Mouse (Mus musculus) kidney, adult 9 months (tissue): ENCODE measurements around the gene Blm.

Experiments used
- DNase-seq: peaks from one replicate; pipeline ENCODE4 v3.0.0; 2022

Blm gene

DNA sequence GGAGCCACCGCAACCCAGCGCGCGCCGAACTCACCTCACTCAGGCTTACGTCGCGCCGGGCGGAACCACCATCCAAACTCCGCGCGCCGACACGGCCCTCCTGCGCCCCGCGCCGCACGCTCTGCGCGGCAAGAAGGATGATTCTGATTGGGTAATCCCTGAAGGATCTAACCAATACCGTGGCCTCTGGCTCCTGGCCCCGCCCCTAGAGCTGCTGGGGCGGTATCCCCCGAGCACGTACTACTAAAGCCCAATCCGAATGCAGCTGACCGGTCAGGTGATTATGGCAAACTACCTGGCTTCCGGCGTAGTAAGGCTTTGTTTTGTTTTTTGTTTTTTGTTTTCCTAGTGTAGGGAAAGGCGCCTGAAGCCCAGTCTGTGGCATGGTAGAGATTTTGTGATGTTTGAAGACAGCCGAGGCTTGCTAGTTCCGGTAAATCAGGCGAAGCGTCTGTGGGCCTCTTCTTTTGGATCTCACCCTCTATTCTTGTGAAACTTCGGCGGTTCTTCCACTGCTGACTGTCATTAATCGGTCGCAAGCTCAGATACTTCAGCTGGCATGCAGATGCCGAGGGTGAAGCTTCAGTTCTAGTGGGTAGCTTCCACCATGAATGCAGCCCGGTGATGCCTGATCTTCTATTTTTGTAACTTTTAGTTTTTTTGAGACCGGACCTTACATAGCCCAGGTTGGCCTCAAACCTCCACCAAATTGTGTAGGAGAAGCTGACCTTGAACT is at the start of gene Blm:
Gene Blm (minus strand): TSS at position 111 of the 736 bp plus-strand sequence.
- DNase-seq, result peak; percentile 98

DNA sequence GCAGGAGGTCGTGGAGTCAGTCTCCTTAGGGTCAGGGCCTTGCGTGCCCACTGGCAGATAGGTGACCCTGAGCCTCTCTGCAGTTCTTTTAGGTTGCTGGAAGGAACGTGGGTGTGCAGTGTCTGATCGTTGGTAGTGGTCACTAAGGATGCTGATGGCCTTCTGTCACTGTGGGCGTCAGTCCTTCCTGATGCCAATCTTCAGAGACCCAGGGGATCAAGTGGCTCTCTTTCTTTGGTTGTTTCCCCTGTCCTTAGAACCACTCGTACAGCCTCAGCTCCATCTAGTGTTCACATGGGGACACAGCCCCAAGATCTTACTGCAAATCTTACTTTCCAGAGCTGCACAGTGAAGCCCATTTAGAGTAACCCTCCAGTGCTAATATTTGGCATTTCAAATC is 49.1 kb upstream of the Blm start:
- peak; percentile 71 for DNase-seq

DNA sequence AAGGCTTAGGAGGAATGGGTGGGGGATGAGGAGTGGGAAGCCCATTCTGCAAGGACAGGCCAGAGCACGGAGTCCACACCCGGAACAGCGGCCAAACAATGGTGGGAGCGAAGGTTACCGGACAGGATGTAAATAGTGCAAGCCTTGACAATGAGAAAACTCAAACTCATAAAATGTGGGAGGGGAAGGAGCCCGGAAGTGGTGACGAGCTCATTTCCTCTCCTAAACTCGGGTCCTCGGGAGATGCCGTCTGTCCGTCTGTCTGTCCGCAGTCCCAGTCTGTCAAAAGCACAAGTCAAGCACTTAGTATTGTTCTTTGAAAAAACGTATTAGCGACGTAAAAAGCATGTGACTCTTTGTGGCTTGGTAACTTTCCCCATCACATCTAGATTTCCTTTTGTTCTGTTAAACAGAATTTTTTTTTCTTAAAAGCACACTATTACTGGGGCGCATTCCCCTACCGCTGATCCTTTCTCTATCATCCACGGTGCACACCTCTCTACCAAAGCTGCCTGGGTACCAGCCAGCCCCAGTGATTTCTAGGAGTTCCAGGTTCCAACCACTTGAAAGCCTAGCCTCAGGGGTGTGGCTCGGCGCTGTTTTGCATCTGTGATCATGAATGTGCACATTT is 48.0 kb upstream of the Blm start:
- DNase-seq, result peak; percentile 61

DNA sequence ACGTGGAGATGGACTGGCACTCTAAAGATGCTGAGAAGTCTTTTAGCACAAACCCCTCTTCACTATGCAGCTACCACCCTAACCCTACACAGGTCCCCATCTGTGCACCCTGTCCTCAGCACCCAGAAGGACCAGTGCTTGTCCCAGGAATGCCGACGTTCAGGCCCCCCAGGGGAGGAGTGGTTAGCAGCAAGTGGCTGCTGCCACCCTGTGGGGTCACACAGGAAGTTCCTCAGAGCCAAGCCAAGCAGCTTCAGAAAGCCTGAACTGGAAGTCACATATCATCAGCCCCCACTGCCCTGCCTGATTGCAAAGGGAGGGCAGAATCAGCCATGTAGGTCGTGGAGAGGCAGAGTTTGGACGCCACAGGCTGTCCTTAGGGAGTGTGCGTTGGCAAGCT is 45.4 kb upstream of the Blm start:
- DNase-seq, result peak; percentile 32

DNA sequence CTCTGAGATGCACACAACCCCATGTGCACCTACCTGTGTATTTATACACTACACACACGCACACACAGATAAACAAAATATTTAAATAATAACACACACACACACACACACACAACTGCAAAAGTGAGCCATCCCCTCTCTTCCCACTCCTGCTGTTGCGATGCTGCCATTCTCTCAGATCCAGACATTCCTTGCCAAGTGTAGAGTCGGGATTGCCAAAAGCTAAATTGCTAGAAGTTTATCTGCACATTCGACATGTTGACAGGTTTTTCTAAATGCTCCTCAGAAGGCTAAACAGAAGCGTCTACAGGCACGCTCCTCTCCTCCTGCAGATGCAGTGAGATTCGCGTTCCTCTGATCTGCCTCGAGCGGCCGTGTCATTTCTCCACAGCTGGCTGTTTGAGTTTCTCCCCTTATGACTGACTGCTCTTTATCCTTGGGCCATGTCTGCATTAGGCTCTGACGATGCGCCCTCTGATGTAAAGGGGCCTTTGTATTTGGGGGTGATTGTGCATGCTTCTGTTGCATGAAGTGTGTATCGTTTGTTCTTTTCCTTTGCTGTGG is 42.6 kb upstream of the Blm start:
- no peak for DNase-seq

DNA sequence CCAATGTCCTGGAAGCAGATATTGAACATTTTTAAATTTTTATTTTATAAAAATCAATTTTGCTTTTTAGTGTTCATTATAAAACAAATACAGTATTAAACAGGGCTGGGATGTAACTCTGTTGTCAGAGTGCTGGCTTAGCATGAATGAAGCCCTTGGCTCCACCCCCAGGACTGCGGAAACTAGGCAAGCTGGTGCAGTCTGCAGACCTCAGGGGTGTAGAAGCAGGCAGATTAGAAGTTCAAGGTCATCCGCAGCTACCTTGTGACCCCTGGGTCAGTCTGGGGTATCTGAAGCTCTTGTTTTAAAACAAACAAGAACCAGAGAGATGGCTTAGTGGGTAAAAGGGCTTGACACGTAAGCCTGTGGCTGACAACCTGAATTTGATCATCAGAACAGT is 41.7 kb upstream of the Blm start:
- DNase-seq, result no peak

DNA sequence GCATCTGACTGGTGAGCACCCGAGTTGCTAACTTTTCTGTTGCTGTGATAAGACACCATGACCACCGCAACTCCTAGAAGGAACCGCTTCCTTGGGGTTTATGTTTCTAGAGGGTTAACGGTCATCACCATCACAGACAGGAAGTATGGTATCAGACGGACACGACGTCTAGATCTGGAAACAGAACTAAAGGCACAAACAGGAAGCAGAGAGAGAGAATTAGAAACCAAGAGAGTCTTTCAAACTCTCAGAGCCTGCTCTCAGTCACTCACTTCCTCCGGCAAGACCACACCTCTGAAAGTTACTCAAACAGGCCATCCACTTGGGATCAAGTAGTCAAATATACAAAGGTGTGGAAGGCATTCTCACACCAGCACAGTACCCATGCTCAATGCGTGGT is 40.8 kb upstream of the Blm start:
- no peak for DNase-seq

DNA sequence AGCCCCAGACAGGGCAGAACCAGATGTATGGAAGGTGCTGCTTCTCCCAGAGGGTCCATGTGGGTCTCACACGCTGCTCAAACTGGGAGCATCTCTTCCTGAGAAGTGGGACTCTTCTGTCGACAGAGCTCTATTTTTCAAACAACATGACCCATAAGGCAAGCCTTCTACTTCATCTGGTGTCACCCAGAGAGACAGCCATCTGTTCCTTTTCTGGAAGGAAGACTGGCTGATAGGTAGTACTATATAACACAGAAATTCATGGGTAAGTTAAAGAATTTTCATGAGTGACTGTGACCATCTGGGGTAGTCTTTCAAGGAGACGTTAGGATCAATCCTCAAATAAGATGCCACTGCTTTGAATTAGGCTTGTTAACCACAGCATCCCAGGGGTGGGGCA is 38.2 kb upstream of the Blm start:
- no peak for DNase-seq

DNA sequence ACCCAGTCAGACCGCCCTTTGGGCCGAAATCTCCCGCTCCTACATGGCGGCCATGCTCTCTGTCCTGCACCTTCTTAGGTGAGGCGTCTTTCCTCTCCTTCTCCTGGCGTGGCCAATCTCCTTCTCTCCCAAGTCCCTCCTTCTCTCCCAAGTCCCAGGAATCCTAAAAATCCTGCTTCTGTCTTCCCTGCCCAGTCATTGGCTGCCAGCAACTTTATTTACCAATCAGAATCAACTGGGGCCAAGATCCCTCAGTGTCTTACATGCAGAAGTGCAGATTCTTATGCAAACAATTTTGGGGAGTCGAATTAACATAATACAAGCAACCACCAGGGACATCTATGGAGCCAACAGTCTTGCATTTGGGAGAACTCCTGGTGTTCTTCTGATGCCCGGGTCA is 33.1 kb upstream of the Blm start:
- no peak for DNase-seq

DNA sequence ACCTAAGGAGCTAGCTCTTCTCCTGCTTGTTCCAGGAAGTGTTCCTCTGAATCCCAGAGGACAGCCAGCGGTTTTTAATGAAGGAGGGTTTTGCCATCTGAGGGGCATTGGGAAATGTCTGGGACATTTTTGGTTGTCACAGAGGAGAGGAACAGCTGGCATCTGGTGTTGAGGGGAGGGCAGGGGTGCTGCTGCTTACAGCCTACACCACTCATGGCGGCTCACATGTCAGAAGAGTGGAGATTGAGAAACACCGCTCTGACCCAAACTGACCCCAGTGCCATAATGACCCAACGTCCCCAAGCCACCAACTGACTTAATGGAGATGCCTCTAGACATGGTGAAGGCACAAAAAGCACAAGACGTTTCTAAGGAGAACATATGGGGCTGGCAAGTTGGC is 27.0 kb upstream of the Blm start:
- no peak for DNase-seq

DNA sequence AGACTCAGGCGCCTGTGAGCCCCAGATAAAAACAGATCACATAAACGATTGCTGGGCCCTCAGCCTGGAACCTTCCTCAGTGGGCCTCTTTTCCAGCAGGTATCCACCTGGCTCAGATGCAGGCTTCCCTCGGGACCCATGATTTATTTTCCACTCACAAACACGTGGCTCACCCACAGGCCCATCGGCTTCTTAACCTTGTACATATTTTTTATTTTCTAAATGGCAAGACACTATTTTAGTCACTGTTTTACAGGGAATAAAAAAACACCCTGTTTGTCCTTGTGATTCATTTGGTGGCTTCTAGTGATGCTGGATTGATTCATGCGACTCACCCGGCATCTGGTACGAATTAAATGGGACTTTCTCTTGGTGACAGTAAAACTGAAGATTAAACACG is 26.4 kb upstream of the Blm start:
- DNase-seq, result no peak

DNA sequence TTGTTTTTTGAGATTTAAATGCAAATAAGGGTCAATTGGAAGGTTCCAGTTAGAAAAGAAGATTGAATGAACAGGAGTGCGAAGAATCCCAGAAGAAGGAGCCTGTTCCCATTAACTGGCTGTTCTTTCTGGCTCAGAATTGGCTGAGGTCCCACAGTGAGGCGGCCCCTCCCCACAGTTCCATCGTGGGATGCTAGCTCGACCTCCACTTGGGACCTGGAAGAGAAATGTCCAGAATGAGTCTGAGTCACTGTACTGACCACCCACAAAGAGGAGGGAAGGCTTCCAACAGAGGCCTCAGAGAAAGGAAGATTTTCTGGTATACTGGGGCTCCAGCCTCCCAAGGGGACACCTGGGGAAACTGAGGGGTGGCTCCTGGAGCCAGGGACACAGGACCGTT is 23.7 kb upstream of the Blm start:
- DNase-seq, result no peak

DNA sequence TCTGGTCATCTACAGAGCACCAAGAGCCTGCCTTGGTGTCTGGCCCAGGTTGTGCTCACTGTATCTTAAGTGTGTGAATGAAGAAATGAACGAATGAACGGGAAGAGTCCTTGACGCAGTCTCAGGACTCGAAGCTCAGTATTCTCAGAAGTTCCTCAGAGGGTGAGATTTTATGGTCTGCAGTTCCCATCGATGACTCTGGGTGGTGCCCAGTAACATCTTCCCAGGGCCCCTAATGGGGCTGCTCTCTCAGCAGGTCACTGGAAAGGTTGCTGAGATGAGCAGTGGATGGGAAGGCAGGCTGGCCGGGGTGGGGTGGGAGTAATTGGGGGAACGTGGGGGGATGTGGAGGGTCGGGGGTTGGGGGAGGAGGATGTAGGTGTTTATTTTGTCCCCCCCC is 23.2 kb upstream of the Blm start:
- no peak for DNase-seq

DNA sequence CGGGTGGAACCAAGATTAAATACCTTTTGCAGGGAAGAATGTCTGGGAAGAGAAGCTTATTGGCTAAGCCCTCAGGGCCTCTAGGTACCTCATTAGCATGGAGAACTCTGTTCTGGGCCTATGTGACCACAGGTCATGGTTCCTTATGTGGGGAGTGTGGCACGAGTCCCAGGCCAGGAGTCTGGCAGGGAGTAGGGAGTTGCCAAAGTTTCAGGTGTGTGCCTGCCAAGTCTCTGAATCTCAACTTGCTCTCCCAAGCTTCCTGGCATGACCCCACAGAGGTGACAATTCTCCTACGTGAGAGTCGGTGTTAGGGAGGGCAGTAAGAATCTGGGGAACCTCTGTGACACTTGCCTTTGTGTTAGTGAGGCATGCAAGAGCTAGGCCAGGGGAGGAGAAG is 22.2 kb upstream of the Blm start:
- peak; percentile 22 for DNase-seq

DNA sequence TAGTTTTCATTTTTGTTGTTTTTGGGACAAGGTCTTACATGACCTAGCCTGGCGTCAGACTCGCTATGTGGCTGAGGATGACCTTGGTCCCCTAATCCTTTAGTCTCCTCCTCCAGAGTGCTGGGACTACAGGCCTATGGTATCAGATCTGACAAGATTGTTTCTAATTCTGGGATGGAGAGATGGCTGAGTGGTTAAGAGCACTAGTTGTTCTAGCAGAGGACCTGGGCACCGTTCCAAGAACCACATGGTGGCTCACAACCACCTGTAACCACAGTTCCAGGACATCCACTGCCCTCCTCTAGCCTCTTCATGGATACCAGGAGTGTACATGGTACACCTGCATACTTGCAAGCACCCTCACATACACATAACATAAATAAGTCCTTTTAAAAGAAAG is 21.2 kb upstream of the Blm start:
- peak; percentile 22 for DNase-seq

DNA sequence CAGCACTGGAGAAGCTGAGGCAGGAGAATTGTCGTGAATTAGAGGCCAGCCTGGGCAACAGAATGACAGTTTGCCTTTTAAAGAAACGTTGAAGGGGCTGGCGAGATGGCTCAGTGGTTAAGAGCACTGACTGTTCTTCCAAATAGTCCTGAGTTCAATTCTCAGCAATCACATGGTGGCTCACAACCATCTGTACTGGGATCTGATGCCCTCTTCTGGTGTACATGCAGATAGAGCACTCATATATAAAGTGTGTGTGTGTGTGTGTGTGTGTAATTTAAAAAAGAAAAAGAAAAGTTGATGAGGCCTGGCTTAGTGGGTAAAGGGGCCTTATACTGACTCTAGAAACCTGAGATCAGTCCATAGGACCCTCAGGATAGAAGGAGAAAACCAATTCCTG is 20.2 kb upstream of the Blm start:
- no peak for DNase-seq

DNA sequence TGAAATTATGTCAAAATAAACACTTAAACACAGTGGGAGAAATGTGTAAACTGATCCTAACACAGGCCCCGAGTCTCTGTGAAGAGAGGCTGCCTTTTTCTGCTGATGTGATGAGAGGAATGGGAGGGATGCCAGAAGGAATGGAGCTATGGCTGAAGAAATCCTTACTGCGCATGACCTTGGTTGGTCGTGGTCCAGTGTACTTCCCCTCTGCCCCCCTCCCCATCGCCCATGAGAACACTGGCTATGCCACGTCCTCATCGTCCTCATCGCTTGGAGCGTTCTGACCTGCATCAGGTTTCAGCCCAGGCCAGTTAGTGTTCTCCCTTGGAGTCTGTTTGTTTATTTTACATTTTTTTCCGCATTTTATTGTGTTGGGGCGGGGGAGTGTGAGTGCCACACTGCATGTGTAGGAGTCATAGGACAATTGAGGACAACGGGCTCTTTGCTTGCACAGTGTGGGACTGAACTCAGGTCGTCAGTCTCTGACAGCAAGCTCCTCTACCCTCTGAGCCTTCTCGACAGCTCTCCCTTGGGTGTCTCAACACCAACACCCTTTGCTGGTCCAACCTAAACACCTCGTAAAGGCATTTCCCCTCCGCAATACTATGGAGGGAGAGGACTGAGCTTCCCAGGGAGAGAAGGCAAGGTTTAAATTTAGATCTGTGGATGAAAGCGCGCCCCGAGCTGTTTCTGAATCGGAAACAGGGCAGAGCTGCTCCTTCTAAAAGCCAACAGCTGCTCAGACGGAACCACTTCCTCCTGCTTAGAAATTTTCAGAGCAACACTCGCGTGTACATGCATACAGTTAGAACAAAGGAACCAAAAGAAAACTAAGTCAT is 19.5 kb upstream of the Blm start:
- peak; percentile 32 for DNase-seq

DNA sequence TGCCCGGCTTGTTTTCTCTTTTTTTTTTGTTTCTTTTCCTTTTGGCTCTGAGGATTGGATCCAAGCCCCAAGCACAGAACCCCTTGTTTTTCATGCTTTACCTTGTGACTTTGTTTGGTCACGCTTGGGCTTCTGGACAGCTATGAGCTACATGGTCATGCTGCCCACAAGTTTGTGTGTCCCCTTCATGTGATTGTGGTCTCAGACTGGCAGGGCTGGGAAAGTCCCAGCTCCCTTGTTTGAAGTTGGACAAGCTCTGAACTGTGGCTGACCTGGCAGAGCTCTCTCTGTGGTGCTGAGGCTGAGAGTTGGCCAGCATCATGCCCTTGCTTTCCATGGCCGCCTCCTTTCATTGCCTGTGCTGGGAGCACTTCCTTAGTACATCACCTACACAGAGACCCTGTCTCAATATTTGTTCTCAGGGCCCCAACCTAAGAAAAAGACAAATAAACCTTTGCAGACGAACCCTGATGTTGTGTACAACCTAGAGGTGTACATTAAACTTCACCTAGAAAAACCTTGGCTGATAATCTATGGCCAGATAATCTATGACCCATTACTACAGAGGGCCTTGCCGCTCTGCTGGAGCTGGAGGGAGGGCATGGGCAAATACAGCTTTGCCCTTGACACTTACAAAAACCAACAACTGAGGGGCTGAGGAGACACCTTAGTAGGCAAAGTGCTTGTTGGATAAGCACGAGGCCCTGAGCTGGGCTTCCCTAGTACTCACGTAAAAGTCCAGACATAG is 13.8 kb upstream of the Blm start:
- DNase-seq, result no peak

DNA sequence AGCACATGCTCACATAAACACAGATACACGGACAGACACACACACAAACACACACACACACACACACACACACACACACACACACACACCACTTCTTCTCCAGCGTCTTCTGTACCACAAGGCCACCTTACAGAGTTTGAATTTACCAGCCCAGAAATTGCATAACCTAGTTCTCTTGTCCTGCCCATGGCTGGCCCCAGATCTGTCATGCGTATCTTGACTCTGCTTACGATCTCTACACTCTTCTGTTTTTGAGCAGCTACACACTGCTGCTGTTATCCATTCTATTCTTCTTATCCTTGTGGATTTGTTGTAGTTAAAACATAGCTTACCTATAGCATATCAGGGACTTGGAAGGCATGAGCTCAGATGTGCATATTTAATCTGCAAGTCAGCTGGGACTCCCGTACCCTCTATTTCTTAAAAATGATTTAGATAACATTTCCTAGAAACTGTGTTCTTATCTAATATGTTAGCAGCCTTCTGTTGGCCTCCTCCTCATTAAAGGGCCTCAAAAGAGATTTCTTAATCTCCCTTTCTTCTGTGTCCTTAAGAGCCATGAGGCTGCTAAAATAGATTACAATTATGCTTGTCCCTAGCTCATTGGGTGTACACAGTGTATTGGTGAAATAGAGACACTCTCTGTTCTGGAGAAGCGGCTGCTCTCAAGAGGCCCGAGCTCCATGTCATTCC is 7.4 kb upstream of the Blm start:
- no peak for DNase-seq

DNA sequence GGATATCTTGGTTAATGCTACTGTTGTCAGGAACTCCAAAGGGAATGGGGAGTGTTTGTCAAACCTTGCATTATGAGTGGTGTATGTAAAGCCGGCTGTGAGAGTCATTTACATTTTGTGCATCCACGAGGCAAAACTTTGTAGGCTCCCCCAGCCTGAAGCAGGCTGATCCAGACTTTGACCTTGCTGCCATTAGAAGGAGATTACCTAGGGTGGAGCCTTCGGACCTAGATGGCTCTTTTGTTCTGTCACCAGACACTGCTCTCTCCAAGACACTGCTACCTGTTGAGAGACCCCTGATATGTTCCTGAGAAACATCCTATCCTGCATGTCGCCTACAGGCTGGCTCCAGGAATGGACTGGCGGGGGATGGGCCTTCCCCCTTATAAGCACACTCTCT is 4.7 kb upstream of the Blm start:
- no peak for DNase-seq

DNA sequence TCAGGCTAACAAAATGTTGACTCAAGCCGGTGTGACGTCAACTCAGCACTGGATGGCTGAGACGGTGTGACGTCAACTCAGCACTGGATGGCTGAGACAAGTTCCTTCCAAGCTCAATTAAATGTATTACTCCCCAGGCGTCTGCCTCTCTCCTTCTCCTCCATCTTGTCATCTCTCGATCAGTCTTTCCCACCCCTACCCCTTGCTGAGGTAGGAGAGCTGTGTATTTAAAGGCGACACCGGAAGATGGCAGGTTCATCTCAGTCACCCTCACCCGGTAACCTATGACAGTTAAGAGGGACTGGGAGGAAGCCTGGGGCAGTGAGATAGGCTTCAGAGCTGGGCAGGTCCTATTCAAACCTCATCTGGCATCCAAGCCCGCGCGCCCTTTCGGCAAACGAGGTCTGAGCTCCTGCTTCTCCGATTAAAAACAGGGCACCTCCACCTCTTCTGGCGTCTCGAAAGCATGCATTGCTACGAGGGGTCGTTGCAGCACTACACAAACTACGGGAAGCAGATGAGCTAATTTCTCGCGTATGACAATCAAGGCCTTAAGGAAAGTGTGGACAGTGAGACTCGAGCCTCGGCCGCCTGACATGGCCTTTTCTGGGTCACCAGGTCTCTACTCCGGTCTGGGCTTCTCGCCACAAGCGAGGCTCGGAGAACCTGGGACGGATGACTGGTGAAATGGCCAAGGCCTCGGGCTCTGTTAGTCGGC is 469 bp downstream of the Blm start:
- DNase-seq, result peak; percentile 4

DNA sequence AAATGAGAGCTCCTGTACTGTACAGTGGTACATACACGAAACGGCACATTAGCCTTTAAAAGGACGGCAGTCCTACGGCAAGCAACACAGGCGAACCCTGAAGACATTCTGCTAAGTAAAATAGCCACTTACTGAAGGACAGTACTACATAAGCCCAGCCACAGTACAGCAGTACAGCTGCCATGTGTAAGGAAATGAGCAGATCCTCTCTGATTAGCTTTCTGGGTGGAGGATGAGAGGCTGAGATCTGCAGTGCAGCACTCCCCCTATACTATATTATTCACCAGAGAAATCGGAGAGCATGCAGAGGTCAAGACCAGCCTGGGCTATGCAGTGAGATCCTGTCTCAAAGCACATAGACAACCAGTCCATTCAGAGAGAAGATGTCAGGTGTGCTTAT is 3.8 kb downstream of the Blm start:
- DNase-seq, result no peak
